Mouse (Mus musculus) layer of hippocampus, adult 8-10 months (tissue): ENCODE results near the gene Slc19a2. TPM values are rescaled to one million over a fixed set of nuclear protein-coding genes. Genes with fewer than 3 reads are reported as not detected.

Source experiments
- total RNA-seq, 4 experiments: library from RNA; stranded (reverse); gene quantifications; 2 replicates each; pipeline ENCODE4 v1.2.4; 2022

Slc19a2 gene
- total RNA-seq, 4 experiments from 2014 or later, result 13.8 to 16.1 (median 14.2) TPM

Other genes starting within 250 kb of the Slc19a2 start
- gene Sele, start 200.8 kb upstream of the Slc19a2 start, total RNA-seq, result under 1 TPM in 2 of 4 experiments, not detected in 2; 0.10 to 0.11 TPM
- gene Sell, start 187.1 kb upstream of the Slc19a2 start, total RNA-seq, result under 1 TPM in 1 of 4 experiments, not detected in 3; 0.20 TPM
- gene Selp, start 133.8 kb upstream of the Slc19a2 start, total RNA-seq, result not detected
- gene F5, start 97.2 kb upstream of the Slc19a2 start, total RNA-seq, result 1 to 10 TPM in 2 of 4 experiments, under 1 TPM in 2; 0.26 to 1.8 (median 0.95) TPM
- 10 to 100 TPM; 18.5 to 22.8 (median 22.0) TPM for gene Ccdc181, start 26.5 kb downstream of the Slc19a2 start, total RNA-seq
- gene Nme7, start 55.1 kb downstream of the Slc19a2 start, total RNA-seq, result 10 to 100 TPM; 25.4 to 31.7 (median 28.6) TPM
- gene Blzf1, start 58.4 kb downstream of the Slc19a2 start, total RNA-seq, result 10 to 100 TPM; 21.5 to 24.6 (median 21.8) TPM
- gene Atp1b1, start 209.3 kb downstream of the Slc19a2 start, total RNA-seq, result 1,000 to 10,000 TPM; 1,927 to 2,142 (median 1,996) TPM